Mouse (Mus musculus) MN1 (cell line): ENCODE data around the gene Itgb1bp1.

Experiments
- DNase-seq: peaks from one replicate; pipeline ENCODE4 v3.0.0-alpha.2; 2016; ENCODE audit warnings: low spot score

Gene Itgb1bp1

DNA sequence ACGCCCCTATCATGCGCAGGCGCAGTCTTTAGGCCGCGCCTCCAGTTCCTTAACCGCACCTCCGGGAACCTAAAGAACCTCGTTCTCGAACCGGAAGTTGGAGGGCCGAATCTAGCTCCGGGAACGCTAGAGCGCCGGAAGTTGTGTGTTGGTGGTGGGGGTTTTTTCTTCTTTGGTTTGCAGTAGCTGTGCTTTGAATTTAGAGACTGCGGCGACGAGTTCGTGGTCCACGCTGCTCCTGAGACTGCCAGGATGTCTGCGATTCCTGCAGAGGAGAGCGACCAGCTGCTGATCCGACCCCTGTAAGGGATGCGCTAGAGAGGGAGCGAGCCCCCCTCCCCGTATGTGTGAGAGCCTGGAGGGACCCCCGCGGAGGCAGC is at the start of gene Itgb1bp1:
Gene Itgb1bp1, minus strand, starts transcription at position 42 of the 380 bp plus-strand sequence.
- DNase-seq: peak; percentile 98

DNA sequence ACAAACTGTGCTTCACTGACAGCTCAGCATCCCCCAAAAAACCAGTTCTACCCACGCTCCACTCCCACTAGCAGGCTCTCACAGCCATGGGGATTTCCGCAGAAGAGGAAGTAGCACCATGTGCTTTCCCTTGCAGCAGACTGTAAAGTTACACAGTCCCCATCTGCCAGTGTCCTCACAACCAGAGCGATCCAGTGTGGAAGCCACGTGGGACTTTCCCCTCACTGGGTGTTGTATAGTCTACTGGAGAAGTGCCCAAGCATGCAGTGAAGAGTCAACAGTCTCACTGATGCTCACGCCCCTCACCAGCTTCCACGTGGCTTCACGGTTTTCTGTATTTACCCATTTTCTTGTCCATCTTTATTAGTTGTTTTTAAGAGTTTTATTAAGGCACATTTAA is 49.8 kb upstream of the Itgb1bp1 start:
- DNase-seq: no peak

- no peak for DNase-seq
Observed at GRCm38 (mm10) chr12:21333766-21334165, 47.7 kb upstream of the Itgb1bp1 start.

GRCm38 (mm10) chr12:21333021-21333420 is 46.9 kb upstream of the Itgb1bp1 start:
- DNase-seq: no peak

- DNase-seq: no peak
Observed at GRCm38 (mm10) chr12:21331711-21332110, 45.6 kb upstream of the Itgb1bp1 start.

GRCm38 (mm10) chr12:21330961-21331576 is 45.0 kb upstream of the Itgb1bp1 start:
- DNase-seq: no peak

DNA sequence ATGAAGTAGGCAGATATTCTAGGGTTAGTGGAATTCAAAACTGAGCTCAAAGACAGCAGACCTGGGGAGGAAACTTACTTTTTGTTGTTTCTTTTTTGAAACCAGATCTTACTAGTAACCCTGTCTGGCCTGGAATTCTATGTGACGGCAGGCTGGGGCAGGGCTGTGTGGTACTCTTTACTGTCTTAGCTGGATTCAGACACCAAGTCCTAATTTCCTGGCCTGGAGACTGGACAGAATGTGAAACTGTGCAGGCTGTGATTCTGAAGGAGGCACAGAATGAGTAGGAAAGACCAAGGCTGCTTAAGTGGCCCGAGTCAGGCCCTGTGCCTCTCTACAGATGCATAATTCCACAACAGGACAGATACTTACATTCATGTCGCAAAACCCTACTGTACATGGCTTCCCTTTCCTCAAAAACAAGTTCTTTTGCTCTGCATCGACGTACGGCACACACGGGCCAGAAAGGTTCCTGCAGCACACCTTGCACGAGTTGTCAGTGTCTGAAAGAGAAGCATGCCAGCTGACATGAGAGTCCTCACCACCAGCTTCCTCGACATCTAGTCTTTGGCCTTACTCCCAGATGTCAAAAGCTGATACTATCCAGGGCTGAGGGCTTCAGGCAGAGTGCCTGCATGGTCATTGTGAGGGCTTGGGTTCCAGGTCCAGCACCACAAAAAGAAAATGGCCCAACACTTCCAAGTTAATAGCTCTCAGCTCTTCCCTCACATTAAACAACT is 43.7 kb upstream of the Itgb1bp1 start:
- peak; percentile 25 for DNase-seq

DNA sequence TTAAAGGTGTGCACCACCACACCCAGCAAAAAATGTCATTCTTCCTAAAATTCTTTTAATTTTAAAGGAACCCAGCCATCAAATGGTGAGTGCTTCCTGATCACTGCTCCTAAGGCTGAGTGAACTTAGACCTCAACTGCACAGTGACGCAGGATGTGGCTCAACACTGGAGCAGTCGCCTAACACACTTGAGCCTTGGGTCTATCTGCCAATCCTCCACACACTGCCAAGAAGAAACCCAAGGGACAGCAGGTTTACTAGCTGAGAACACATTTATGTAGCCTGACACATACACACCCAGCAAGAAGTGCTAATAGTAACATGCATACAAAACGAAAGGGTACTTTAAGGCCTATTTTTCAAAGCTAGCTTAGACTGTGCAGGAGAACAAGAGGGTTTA is 40.2 kb upstream of the Itgb1bp1 start:
- DNase-seq: no peak

DNA sequence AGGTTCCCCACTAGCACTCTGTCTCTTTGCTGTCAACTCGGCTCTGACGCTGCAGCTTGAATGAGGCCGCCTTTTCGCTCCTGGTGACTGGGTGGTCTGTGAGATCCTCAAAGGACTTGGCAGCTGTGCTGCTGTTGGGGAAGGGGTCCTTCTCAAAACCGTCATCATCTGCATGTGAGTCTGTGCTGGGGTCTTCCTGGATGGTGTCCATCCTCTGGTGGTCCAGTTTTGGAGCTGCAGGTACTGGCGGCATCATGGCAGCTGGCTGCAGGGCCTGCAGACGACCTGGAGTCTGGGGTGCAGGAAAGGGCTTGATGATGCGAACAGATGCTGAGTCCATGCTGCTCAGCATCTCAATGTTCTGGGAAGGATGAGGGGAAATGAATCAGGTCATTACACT is 39.2 kb upstream of the Itgb1bp1 start:
- no peak for DNase-seq

- DNase-seq: no peak
Observed at GRCm38 (mm10) chr12:21324101-21324500, 38.0 kb upstream of the Itgb1bp1 start.

DNA sequence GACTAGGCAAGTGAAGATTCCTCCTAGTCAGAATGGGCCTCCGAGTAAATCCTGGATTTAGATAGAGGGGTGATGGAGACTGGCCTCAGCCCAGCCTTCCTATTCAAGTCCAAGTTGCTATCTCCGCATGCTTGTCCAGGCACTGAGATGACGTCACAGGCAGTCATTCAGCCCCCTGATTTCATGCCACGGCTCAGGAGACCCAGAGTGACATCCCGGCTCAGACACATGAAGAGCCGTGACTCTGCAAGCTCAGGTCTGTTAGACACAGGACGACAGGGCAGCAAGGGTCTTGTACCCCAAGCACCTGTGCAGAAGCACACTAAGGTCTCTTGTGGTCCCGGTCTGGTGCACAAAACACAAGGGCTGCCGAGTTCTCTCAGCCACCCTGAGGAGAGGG is 36.8 kb upstream of the Itgb1bp1 start:
- no peak for DNase-seq

- no peak for DNase-seq
Observed at GRCm38 (mm10) chr12:21322296-21322695, 36.2 kb upstream of the Itgb1bp1 start.

DNA sequence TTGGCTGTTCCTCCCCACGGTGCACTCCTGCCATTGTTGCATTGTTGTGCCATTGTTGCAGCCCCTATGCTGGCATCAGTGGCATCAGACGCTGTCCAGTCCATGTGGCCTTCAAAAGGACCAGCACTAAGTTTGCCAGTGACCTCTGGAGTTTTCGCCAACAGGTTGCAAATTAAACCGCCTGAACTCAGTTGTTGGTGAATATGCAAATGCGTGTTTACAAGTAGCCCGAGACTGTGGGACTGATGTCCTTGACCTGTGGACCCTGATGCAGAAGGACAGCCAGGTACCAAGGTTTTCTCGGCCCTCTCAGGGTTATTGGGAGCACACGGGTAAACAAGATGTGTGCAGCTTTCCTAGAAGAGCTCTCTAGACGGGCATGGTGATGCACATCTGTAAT is 35.1 kb upstream of the Itgb1bp1 start:
- no peak for DNase-seq

GRCm38 (mm10) chr12:21320317-21320716 is 34.2 kb upstream of the Itgb1bp1 start:
- DNase-seq: peak; percentile 53

DNA sequence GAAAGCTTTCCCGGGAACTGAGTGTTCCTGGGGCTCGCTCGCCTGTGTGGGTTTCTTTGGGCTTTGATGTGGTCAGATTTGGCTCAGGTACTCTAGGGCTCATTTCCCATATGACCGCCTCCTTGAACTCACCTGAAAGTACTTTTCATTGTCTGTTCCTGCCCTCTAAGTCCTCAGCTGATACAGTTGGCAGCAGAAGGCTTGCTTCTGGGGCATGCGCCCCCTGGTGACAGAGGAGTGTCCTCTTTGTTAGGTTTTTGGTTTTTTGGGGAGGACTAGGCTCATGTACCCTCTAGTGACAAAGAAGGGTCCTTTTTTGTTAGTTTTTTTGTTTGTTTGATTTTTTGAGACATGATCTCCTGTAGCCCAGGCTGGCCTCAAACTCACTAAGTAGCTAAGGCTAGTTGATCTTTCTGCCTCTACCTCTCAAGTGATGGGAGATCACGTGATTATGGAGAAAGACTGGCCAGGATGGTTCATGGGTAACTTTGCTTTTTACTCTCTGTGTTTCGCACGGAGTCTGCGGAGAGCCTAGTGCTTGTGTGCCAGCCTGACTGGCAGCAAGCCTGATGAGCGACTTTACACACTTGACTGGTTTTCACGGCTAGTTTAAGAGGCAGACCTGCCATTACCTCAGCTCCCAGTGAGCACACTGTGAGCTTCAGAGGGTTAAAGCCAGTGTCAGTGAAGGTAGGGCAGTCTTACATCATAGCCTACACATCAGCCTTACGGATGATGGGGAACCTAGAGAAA is 32.2 kb upstream of the Itgb1bp1 start:
- DNase-seq: peak; percentile 53

DNA sequence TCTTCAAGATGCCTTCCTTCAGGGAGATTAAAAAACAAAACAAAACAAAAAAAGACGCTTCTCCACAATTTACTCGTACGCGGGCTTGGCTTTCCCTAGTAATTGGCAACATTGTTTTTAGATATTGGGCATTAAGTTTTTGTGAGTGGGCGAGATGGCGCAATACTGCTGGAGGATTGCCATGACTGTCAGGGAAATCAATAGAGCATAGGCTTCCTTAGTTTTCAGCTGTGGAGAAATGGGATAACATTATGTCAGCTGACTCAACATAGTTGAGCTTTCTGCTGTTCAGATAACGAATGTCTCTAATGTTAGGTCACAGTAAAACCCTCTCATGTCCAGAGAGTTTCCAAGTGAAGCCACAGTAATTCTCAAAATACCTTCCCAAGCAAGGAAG is 30.8 kb upstream of the Itgb1bp1 start:
- no peak for DNase-seq

DNA sequence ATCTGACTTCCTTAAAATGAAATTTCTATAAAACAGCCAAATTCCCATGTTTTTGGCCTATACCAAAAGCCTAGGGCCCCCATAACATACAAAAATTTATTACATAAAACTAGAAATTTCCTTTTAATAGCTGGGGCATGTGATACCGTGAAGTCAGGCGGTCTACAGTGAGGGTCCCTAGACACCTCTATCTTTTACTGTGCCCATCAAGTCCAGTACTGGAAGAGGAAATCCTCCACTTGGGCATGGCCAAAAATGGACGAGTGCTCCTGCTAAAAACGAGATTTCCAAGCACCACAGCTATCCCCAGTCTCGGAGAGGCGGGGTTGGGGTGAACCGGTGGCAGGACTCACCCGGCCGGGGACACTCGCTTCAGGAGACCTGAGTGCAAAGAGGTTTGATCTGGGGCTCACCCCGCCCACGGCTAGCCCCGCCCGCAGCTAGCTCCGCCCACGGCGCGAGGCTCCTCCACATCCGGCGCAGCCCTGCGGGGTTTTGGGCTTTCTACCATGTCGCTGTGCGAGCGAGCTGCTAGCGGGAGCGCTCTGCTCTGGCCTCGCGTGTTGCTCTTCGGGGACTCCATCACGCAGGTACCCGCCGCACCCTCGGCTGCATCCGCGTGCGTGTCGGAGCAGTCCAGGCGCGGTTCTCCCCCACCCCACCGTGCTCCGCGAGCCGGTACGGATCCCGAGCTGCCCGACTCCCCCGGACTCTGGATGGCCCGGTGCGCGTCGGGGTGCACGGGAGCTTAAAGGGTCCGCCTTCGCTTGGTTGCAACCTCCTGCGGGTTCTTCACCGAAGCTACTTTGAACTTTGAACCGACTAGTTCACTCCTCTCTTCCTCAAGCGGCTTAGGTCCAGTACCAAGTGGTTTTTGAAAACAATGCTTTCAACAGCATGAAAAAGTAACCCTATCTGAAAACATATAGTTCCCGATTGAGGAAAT is 30.1 kb upstream of the Itgb1bp1 start, which contains the start of gene Iah1:
Gene Iah1, plus strand, starts transcription at position 467 of the 946 bp plus-strand sequence.
- DNase-seq: peak; percentile 86

DNA sequence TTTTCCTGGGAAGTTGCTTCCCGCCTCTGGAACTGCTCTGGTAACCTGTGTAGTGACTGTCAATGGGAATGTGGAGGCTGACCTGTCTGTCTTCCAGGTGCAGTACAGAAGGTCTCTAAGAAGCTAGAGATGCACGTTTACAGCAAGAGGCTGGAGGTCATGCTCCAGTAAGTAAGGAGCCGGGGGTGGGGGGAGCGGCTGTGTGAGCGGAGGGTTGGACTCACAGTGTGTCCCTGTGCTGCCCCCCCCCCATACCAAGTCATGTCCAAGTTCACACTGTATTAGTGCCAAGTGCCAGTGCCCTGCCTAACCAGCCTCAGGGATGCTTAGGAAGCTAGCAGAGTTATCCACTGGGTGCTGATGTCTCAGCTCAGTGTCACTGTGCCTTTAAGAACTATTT is 26.1 kb upstream of the Itgb1bp1 start:
- no peak for DNase-seq

DNA sequence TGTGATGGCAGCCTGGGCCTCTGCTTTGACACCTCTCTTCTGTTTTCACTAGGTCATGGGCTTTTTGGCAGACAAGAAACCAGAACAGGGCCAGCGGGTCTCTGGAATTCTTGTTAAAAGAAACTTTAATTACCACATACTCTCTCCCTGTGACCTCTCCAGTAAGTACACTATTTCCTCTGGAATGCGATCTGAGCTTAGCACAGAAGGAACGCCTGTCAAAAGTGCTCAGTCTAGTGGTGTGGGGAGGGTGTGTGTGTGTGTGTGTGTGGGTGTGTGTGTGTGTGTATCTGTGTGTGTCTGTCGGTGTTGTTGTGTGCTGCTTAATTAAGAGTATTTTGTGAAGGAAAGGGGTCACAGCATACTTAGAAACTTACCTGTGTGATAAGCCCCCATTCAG is 20.6 kb upstream of the Itgb1bp1 start:
- no peak for DNase-seq

DNA sequence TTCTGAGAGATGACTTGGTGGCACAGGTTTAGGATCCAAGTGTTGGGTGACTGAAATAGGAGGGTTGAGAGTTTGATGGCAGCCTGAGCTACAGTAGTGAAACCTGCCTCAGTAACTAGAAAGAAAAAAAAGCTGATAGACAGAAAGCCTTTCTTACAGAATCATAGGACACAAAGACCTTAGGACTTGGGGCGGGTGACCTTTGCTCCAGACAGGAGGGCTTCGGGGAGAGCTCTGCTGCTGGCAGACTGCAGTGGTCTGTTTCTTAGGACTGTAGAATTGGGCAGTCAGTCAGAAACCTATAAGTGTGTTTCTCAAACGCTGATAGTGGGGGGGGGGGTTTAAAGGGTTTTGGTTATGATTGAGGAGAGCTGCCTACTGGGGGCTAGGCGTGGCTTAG is 19.7 kb upstream of the Itgb1bp1 start:
- no peak for DNase-seq

- DNase-seq: no peak
Observed at GRCm38 (mm10) chr12:21302361-21302783, 16.3 kb upstream of the Itgb1bp1 start.

DNA sequence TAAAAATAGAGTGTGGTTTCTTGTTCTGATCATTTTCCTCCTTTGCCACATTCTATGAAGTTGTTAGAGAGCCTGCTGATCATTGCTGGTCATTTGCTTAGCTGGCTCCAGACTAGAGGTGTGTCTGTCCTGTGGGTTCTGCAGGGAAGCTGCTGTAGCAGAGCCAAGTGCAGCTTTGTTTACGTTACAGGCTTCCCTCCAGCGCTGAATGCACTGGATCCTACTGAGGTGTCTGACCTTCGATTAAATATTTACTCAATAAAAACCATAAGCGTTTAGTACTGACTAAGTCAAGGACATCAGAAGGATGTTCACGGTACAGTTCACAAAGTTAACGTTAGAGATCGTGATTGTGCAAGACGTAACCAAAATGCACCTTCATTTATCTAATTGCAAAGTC is 15.8 kb upstream of the Itgb1bp1 start:
- DNase-seq: no peak
